Mouse (Mus musculus) splenic B cell, adult 2 months (primary cell): Measurements from ENCODE around the gene B4galt3.

Experiments
- DNase-seq: peaks from one replicate; pipeline ENCODE4 v3.0.0-alpha.2; 2011; ENCODE audit warnings: low read depth, low spot score
- H3K27me3 ChIP-seq: 2 replicates; pipeline ENCODE4 v1.6.1; 2012; ENCODE audit warnings: mild to moderate bottlenecking, low read length, moderate library complexity, mixed read lengths; ENCODE audit not compliant: control insufficient read depth, poor library complexity, insufficient read depth, severe bottlenecking
- H3K36me3 ChIP-seq: 2 replicates; pipeline ENCODE4 v1.6.1; 2012; ENCODE audit warnings: mild to moderate bottlenecking, low read length, moderate library complexity, mixed read lengths; ENCODE audit not compliant: control insufficient read depth, poor library complexity, insufficient read depth, severe bottlenecking

Gene B4galt3

DNA sequence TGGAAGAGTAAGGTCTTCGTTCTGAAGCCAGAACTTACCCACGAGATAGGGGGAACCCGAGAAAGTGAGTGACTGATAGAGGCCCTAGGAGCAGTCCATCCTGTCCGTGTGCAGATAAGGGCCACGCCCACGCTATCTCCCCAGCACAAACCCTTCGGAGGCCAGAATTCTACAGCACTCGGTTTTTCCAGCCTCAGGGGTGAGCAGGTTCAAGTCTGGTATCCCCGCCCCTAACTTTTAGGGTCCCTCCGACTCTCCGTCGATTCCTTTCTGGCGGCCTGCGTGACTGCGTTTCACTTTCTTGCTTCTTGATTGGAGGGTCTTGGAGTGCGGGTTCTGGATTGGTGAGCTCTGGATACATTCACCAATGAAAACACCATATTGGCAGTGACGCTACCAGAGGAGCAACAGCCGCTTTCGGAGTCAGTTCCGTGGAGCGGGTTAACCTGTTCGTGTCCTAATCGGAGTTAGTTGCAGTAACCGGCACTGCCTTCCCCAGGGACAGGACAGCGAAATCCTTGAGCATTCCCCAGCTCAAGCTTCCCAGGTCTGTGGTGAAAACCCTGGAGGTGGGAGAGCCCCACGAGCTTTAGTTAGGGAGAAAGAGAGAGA lies 10.9 kb downstream of the B4galt3 start, which contains the start of gene Ppox:
TSS of gene Ppox (minus strand) at position 271 of the 612 bp plus-strand sequence.
- no peaks in the 10 kb centered on the region for H3K27me3 ChIP-seq
- peaks cover 6% of the 10 kb centered on the region for H3K36me3 ChIP-seq
- DNase-seq: peak; percentile 95

DNA sequence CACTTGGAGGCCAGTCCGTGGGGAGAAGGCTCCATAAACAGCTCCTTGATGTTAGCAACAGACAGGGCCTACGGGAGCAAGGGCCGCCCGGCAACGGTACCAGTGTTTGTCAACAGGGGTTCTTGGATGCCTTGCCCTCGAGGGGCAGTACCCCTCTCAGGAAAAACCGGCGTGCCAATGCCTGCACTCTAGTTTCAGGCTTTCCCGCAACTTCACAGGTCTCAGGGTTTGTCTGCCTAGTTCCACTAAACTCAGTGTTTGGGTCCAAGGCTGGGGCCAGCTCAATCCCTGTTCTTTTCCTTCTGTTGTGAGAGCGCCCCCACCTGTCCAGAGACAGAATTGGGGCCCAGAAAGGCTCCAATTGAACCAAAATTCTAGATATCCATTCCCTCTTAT lies 11.4 kb downstream of the B4galt3 start:
- Histone ChIP-seq H3K36me3 (peaks cover 2% of the 10 kb centered on the region; the same call in 1 of the 2 replicates), H3K27me3 (no peaks in the 10 kb centered on the region)
- DNase-seq: peak; percentile 69

DNA sequence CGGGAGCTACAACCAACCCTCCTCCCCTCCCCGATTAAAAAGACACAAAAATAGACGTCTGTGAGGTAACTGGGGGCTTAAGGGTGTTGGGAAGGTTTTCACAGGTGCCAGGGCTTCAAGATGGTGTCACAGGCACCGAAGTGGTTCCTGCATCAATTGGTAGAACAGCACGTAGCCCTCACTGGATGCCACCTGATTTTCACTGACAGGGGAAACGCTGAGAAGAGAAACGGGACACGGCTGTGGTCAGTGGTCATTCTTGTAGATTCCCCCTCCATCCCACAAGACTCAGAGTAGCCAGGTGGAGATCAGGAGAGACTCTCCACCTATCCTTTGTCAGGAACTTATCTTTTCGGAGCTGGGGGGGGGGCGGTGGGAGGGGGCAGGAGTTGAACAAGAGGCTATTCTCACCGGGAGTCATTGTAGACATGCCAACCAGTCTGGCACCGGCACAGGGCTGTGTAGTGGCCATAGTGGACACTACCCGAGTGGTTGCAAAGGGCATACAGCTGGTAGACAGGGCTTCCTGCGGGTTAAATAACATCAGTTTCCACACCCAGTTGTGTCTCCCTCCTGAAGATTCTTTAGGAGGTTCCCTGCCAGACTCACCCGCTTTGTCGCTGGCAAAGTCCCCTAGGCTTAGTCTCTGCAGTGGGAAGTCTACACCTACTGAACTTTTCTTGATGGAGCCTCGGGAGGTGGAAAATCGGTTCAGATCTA lies 12.1 kb downstream of the B4galt3 start:
- Histone ChIP-seq H3K36me3 (peaks cover 2% of the 10 kb centered on the region; the same call in 1 of the 2 replicates), H3K27me3 (no peaks in the 10 kb centered on the region)
- DNase-seq: no peak

DNA sequence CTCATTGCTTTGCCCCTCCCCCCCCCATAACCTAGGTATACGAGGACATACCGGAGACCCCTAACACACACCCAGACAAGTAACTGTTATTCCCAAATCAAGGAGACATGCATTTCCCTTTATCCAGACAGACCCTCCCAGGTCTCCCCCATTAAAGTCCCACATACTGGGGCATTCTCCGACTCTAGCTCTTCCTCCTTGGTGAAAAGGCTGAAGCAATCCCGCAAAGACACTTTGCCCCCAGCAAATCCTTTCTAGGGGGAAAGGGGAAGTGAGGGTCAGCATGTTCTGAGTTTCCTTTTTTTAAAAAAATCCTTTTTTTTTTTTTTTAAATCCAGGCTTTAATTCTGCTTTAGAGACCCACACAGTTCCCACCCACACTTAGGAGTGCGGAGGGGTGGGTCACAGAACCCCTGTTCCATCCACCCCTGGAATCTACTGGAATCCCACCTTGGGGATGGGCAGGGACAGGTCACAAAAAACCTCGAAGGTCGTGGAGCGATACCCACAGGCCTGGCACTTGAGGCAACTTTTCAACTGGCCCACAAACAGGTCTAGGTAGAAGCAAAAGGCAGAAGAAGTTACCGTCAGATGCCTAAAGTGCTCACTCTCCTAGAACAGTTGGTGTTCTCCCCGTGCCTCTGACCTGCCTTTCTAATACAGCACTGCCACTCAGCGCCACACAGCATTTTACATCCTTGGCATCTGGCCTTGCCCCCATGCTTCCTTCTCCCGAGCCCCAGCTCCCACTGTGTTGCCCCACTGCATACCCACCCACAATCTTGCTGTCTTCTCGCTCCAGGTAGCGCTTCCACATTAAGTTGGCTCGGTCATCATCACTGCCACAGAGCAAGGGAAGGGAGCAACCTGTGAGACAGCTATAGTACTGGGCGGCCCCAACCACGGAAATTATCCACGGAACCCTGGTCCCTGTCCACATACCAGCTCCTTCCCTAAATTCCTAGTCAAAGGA lies 13.3 kb downstream of the B4galt3 start:
- H3K27me3 ChIP-seq: no peaks in the 10 kb centered on the region
- no peak for DNase-seq
- H3K36me3 ChIP-seq: peaks cover 2% of the 10 kb centered on the region; the same call in 1 of the 2 replicates

DNA sequence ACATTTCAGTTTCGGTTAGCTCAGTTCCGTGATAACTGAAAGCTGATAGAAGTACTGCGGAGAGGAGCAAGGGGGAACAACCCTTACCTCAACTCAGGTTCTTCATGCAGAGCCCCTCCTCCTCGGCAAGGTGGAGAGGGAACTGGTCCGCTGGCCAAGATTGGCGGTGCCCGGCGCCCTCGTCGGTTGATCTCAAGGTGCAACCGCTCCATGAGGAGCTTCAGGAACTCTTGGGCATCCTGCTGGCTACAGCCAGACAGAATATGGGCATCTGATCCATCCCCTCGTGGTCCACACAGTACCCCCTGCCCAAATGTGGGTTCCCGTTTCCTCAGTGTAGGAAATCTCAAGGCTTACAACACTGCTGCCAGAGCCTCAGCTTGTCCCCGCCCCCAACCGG lies 14.4 kb downstream of the B4galt3 start:
- no peaks in the 10 kb centered on the region for H3K27me3 ChIP-seq
- no peak for DNase-seq
- H3K36me3 ChIP-seq: peaks cover 2% of the 10 kb centered on the region; the same call in 1 of the 2 replicates

DNA sequence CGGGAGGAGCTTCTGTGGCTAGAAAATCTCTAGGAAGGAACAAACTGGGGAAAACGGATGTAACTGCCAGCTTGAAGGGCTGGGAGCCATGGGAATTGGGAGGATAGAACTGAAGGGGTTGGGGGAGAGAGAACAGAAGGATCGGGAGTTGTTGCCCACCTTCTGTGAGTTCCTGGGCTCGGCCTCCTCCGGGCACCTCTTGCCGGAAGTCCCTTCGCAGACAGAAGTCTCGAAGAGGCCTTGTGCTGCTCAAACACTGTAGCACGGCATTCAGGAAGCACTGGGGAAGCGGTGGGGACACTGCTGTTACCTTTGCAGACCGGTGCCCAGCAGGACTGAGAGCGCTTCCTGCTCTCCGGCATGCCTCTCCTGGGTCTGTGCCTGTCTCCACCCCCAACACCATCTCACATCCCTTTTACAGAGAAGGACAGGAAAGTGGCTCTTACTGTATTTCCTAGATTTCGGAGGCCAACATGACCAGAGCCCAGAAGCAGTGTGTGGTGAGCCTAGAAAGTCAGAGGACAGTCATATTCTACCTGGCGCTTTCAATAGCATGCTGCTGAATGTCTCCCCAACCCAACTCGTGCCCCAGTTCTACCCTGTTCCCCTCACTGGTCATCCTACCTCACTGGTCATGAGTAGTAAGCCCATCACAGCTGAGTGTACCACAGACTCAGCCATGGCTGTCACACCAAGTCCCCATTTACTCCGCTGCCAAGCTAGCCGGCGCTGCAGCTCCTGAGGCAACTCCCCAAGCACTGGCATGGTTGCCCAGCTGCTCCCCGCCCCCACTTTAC lies 15.2 kb downstream of the B4galt3 start:
- no peaks in the 10 kb centered on the region for H3K27me3 ChIP-seq
- DNase-seq: no peak
- peaks cover 2% of the 10 kb centered on the region; the same call in 1 of the 2 replicates for H3K36me3 ChIP-seq

- DNase-seq: no peak
- peaks cover 2% of the 10 kb centered on the region; the same call in 1 of the 2 replicates for H3K36me3 ChIP-seq
- no peaks in the 10 kb centered on the region for H3K27me3 ChIP-seq
Measured at GRCm38 (mm10) chr1:171286517-171286916, 16.4 kb downstream of the B4galt3 start.

- DNase-seq: peak; percentile 93
- H3K27me3 ChIP-seq: no peaks in the 10 kb centered on the region
Measured at GRCm38 (mm10) chr1:171287136-171288081, 17.3 kb downstream of the B4galt3 start, which contains the start of gene Usp21. Gene Usp21 (minus strand): TSS chr1:171287991.

GRCm38 (mm10) chr1:171288328-171288727 lies 18.2 kb downstream of the B4galt3 start:
- Histone ChIP-seq H3K36me3 (peaks cover 2% of the 10 kb centered on the region; the same call in 1 of the 2 replicates), H3K27me3 (no peaks in the 10 kb centered on the region)

More at GRCm38 (mm10) chr1:171287136-171288081, 17.3 kb downstream of the B4galt3 start, which contains the start of gene Usp21:
- H3K36me3 ChIP-seq: peaks cover 2% of the 10 kb centered on the region; the same call in 1 of the 2 replicates

DNA sequence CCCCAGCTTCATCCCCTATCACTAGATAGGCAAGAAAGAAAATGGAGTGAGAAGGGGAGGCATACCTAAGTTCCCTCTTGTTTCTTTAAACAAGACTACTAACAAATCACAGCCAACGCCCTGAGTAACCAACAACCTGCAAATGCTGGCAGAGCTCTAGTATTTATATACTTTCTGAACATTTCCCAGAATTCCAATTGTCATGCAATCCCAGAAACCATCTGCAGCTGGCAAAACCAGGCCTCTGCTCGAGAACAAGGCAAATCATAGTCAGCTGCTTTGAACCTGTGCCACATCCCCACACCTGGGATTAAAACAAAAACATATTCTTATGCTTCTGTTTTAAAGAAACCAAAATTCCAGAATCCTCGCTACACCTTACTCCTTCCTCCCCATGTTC lies 23.2 kb downstream of the B4galt3 start:
- Histone ChIP-seq H3K36me3 (no peaks in the 10 kb centered on the region), H3K27me3 (no peaks in the 10 kb centered on the region)
- DNase-seq: no peak

More at GRCm38 (mm10) chr1:171288328-171288727, 18.2 kb downstream of the B4galt3 start:
- DNase-seq: no peak

GRCm38 (mm10) chr1:171293906-171294297 lies 23.8 kb downstream of the B4galt3 start:
- DNase-seq: no peak
- Histone ChIP-seq H3K36me3 (no peaks in the 10 kb centered on the region), H3K27me3 (no peaks in the 10 kb centered on the region)

GRCm38 (mm10) chr1:171294298-171295062 lies 24.4 kb downstream of the B4galt3 start, which contains the start of gene Ufc1:
Gene Ufc1 (minus strand): TSS chr1:171295024.
- H3K36me3 ChIP-seq: no peaks in the 10 kb centered on the region
- H3K27me3 ChIP-seq: no peaks in the 10 kb centered on the region
- DNase-seq: peak; percentile 89
